Mouse (Mus musculus) MEL-GATA-1-ER (cell line): ENCODE measurements around the gene Parvb.

Experiments
- DNase-seq: peaks from one replicate; pipeline ENCODE4 v3.0.0-alpha.2; 2012; ENCODE audit warnings: low read depth; ENCODE audit errors: extremely low read depth

The Parvb gene

GRCm38 (mm10) chr15:84256254-84256850, 24.5 kb downstream of the Parvb start:
- DNase-seq: no peak

GRCm38 (mm10) chr15:84256864-84257263, 25.0 kb downstream of the Parvb start:
- no peak for DNase-seq

- DNase-seq: no peak
These were observed 26.9 kb downstream of the Parvb start for GRCm38 (mm10) chr15:84258602-84259355.

GRCm38 (mm10) chr15:84260123-84260822, 28.4 kb downstream of the Parvb start:
- DNase-seq: no peak

GRCm38 (mm10) chr15:84262630-84263029, 30.8 kb downstream of the Parvb start:
- DNase-seq: no peak

GRCm38 (mm10) chr15:84263573-84263972, 31.7 kb downstream of the Parvb start:
- peak; percentile 53 for DNase-seq

- DNase-seq: no peak
These were observed 33.3 kb downstream of the Parvb start for GRCm38 (mm10) chr15:84265141-84265540.

- no peak for DNase-seq
These were observed 34.4 kb downstream of the Parvb start for GRCm38 (mm10) chr15:84266290-84266689.

GRCm38 (mm10) chr15:84267720-84268260, 35.9 kb downstream of the Parvb start:
- DNase-seq: no peak

GRCm38 (mm10) chr15:84269107-84269633, 37.3 kb downstream of the Parvb start:
- DNase-seq: no peak

- no peak for DNase-seq
These were observed 38.2 kb downstream of the Parvb start for GRCm38 (mm10) chr15:84270032-84270431.

GRCm38 (mm10) chr15:84270463-84270862, 38.6 kb downstream of the Parvb start:
- DNase-seq: no peak

GRCm38 (mm10) chr15:84276066-84276465, 44.2 kb downstream of the Parvb start:
- DNase-seq: no peak

- DNase-seq: no peak
These were observed 46.2 kb downstream of the Parvb start for GRCm38 (mm10) chr15:84278091-84278490.

GRCm38 (mm10) chr15:84278656-84279055, 46.8 kb downstream of the Parvb start:
- DNase-seq: no peak

GRCm38 (mm10) chr15:84280309-84280708, 48.5 kb downstream of the Parvb start:
- no peak for DNase-seq

GRCm38 (mm10) chr15:84280712-84281347, 49.0 kb downstream of the Parvb start:
- DNase-seq: no peak

- no peak for DNase-seq
These were observed 50.6 kb downstream of the Parvb start for GRCm38 (mm10) chr15:84282206-84283085.

GRCm38 (mm10) chr15:84284059-84284458, 52.2 kb downstream of the Parvb start:
- DNase-seq: no peak

- no peak for DNase-seq
These were observed 53.6 kb downstream of the Parvb start for GRCm38 (mm10) chr15:84285453-84285852.
